Mouse (Mus musculus) testis, adult 2 months (tissue): ENCODE data around the gene Adh4.

Experiments used
- CTCF ChIP-seq: fragments of 200-500 bp; IDR thresholded peaks from 2 replicates; pipeline ENCODE4 v1.5.1; 2012; ENCODE audit warnings: low read depth, mild to moderate bottlenecking, inconsistent platforms, low read length, moderate library complexity; ENCODE audit not compliant: control insufficient read depth, insufficient read depth, insufficient replicate concordance
- POLR2A ChIP-seq: fragments of 200-500 bp; IDR thresholded peaks from 2 replicates; pipeline ENCODE4 v1.6.1; 2012; ENCODE audit warnings: low read depth, mild to moderate bottlenecking, inconsistent platforms, low read length, moderate library complexity; ENCODE audit not compliant: control insufficient read depth

DNA sequence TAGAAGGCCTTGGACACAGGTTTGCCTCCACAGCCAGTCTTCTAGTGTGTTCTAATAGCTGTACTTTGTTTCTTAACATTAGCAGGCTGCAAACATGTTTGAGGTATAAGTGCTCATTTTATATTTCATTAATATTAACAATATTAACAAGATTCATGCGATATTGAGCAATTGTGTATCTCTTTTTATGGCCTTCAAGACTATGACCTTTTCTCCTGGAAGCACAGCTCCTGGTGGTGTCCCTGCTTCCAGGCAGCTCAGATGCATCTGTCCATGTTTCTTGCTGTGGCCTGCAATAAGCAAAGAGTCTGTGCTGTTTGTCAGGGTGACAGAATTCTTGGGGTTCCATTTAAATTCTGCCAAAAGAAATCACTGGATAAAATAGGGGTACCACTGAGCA lies 5.7 kb upstream of the Adh4 start:
- TF ChIP-seq CTCF = no peak
- no peak for TF ChIP-seq POLR2A
